In the genomic region with DNA sequence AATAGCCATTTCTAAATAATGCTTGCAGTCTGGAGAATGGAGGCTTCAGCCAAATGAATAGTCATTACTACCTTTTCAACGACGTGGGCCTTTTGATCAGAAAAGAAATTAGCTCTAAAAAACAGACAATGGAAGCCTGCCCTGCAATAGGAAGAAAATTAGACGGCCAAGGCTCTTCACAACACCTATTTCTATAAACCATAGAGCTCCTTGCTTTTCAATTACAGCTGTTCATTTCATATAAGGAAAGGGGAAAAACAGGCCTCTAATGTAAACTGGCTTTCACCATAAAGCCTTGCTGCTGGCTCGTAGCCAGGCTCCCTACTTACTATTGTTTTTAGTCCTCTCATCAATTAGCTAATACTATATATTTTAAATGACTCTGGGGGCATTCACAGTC, we compare ENCODE assay signal across 27 mouse cellular contexts. TPM values are rescaled to one million over a fixed set of nuclear protein-coding genes. Genes with fewer than 3 reads are reported as not detected.
"Had no signal": no experiment of that assay in that cellular context is flagged by ENCODE, and none has a peak within 500 bp of the region (broad histone marks: within the 10 kb centered on the region; RNA-seq: fewer than 3 reads in every experiment).

No protein-coding gene starts in this region.

- H3K9me3 ChIP-seq: embryonic facial prominence, embryonic 10.5 days; embryonic facial prominence, embryonic 12.5 days; embryonic facial prominence, embryonic 13.5 days; embryonic facial prominence, embryonic 15.5 days; forebrain, embryonic 13.5 days; forebrain, embryonic 15.5 days had no signal

- H3K27ac ChIP-seq: embryonic facial prominence, embryonic 10.5 days; embryonic facial prominence, embryonic 12.5 days; embryonic facial prominence, embryonic 13.5 days; embryonic facial prominence, embryonic 15.5 days; forebrain, embryonic 13.5 days; forebrain, embryonic 15.5 days; gastrocnemius, adult 2 months; heart, adult 2 months had no signal

- H3K4me3 ChIP-seq: embryonic facial prominence, embryonic 10.5 days; embryonic facial prominence, embryonic 12.5 days; embryonic facial prominence, embryonic 13.5 days; embryonic facial prominence, embryonic 15.5 days; erythroblast, embryonic 14.5 days; forebrain, embryonic 15.5 days; gastrocnemius, adult 2 months; heart, adult 2 months had no signal

- H3K36me3 ChIP-seq: embryonic facial prominence, embryonic 10.5 days; embryonic facial prominence, embryonic 12.5 days; embryonic facial prominence, embryonic 13.5 days; embryonic facial prominence, embryonic 15.5 days; forebrain, embryonic 15.5 days had no signal

- DNase-seq: cerebellum, adult 8-10 months; cerebellum, adult 9-10 months; cerebellum, adult 9-11 months; cerebellum, postnatal 10 days; cerebellum, postnatal 14 days; cerebellum, postnatal 25 days; cerebellum, postnatal 36 days; embryo, embryonic 11 days; forebrain, postnatal 0 days; gastrocnemius, adult 2 months; gastrocnemius, postnatal 10 days; gastrocnemius, postnatal 14 days; gastrocnemius, postnatal 25 days; gastrocnemius, postnatal 36 days; heart, adult 11 months; heart, adult 18-20 months; heart, adult 2 months had no signal

- H3K4me1 ChIP-seq: embryonic facial prominence, embryonic 12.5 days; embryonic facial prominence, embryonic 13.5 days; embryonic facial prominence, embryonic 15.5 days had no signal

- H3K4me2 ChIP-seq: embryonic facial prominence, embryonic 12.5 days; embryonic facial prominence, embryonic 13.5 days; embryonic facial prominence, embryonic 15.5 days had no signal

- H3K27me3 ChIP-seq: forebrain, embryonic 15.5 days had no signal

- H3K9ac ChIP-seq: embryonic facial prominence, embryonic 12.5 days; embryonic facial prominence, embryonic 13.5 days; embryonic facial prominence, embryonic 15.5 days; forebrain, embryonic 13.5 days; forebrain, embryonic 15.5 days; forebrain, postnatal 0 days had no signal

- ATAC-seq: forebrain, embryonic 13.5 days; forebrain, embryonic 14.5 days; forebrain, embryonic 15.5 days; forebrain, embryonic 16.5 days; forebrain, postnatal 0 days had no signal

RNA-seq across cellular contexts. Expression of a gene that starts 6.3 kb away (rescaled TPM):
- polyA plus RNA-seq: erythroblast, embryonic 14.5 days; gonadal fat pad, adult 2 months; heart, adult 2 months had no signal
